Mouse (Mus musculus): ENCODE measurements around the gene Enah.

DNA sequence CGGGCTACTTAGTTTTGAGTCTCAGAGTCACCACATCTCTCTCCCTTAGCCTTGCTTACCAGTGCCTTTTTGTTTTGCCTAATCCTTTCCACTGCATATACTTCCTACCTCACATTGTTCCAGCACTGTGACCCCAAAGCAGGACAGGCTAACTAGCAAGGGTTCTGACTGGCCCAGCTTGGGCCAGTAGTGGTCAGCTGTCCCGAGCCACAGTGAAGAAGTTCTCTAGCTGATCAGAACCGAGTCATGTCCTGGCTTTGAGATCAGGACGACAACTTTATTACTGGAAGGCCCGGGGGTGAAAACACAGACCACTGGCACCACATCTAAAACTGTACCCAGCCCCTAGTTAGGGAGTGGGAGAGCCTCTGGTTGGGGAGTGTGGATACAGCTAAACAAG, 7.0 kb upstream of the Enah start:
- TF ChIP-seq CTCF (IDR thresholded peaks at IDR 0.05; ENCODE audit: low read depth, low read length) = no peak
- no peak for TF ChIP-seq POLR2A (IDR thresholded peaks at IDR 0.05; ENCODE audit: extremely low read depth, insufficient read depth, low read length)
